Mouse (Mus musculus) spleen, adult 2 months (tissue): ENCODE data around the gene Pdxk.

Source experiments
- CTCF ChIP-seq: fragments of 200-500 bp; IDR thresholded peaks from 2 replicates; pipeline ENCODE4 v1.5.1; 2011; ENCODE audit warnings: mild to moderate bottlenecking, inconsistent platforms; ENCODE audit not compliant: insufficient read depth, insufficient read length, insufficient replicate concordance; ENCODE audit errors: extremely low read depth
- POLR2A ChIP-seq: fragments of 200-500 bp; IDR thresholded peaks from 2 replicates; pipeline ENCODE4 v1.6.1; 2011; ENCODE audit warnings: low read depth, low read length, inconsistent platforms

DNA sequence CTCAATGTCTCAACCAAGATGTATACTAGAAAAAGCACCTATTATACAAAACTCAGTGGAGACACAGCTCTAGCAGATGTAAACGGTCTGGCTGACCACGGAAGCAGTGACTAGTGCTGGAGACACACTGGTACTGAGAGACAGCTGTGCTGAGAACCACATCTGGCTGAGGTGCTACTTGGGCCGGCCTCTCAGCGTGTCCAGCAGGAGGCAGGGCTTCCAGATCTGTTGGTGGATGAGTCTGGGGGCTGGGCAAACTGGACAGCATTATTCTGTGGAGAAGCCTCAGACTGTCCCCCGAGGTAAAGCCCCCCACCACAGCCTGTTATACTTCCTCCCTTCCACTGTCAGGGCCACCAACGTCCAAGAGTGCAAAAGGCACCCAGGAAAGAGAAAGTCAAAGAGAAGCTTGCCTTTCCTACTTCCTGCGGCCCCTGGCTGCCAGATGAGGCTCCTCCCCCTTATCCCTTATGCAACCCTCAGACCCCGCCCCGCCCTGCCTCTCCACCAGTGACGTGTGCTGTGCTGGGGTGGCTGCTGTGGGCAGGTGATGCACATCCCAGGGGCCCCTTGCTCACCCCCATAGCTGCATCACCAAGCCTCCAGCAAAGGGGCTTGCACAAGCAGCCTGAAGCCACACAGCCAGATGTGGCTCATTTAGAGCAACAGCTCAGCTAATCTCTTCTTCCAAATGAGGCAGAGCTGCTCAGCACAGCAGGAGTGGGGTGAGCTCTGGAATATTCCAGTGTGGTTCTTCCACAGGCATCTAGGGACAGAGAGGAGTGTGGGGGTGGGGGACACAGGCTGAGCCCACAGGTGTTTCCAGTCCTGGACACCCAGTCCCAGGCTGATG lies 7.1 kb downstream of the Pdxk start:
- TF ChIP-seq CTCF (no peak), POLR2A (no peak)
